Mouse (Mus musculus): Measurements from ENCODE around the gene Tmem242. TPM values are rescaled to one million over a fixed set of nuclear protein-coding genes. Genes with fewer than 3 reads are reported as not detected.
A peak's percentile ranks its signal among the peaks of the same experiment; 100 is the strongest.

The Tmem242 gene
- polyA plus RNA-seq, 1 experiment from 2014 or later = 144 TPM

GRCm38 (mm10) chr17:5400435-5401090, 39.5 kb downstream of the Tmem242 start:
- no peak for ATAC-seq (ENCODE audit: insufficient number of reproducible peaks, insufficient read depth, low FRiP score, low TSS enrichment, low read depth)
- no peak overlapping the region for H3K9ac ChIP-seq
- no peak overlapping the region for H3K4me3 ChIP-seq
- WGBS = 74% methylated on average over 14 of the region's 14 CpGs
- H3K4me1 ChIP-seq = peaks cover 28% of the 10 kb centered on the region
- no peak overlapping the region for H3K27ac ChIP-seq
- no peaks in the 10 kb centered on the region for H3K36me3 ChIP-seq
- no peak overlapping the region for H3K4me2 ChIP-seq
- peaks cover 20% of the 10 kb centered on the region for H3K27me3 ChIP-seq
- no peaks in the 10 kb centered on the region for H3K9me3 ChIP-seq

GRCm38 (mm10) chr17:5397148-5398007, 42.7 kb downstream of the Tmem242 start:
- H3K4me1 ChIP-seq = peaks cover 11% of the 10 kb centered on the region
- peak; percentile 45; the same call in 1 of the 2 replicates for ATAC-seq (ENCODE audit: insufficient number of reproducible peaks, insufficient read depth, low FRiP score, low TSS enrichment, low read depth)
- H3K36me3 ChIP-seq = no peaks in the 10 kb centered on the region
- 29% methylated on average over 33 of the region's 33 CpGs for WGBS
- H3K27ac ChIP-seq = no peak overlapping the region
- no peak overlapping the region for H3K9ac ChIP-seq
- H3K27me3 ChIP-seq = peaks cover 8% of the 10 kb centered on the region
- peak overlapping the region; percentile 39 for H3K4me2 ChIP-seq
- H3K9me3 ChIP-seq = peaks cover 6% of the 10 kb centered on the region; the same call in 1 of the 2 replicates
- no peak overlapping the region for H3K4me3 ChIP-seq

GRCm38 (mm10) chr17:5396213-5396612, 43.8 kb downstream of the Tmem242 start:
- Histone ChIP-seq H3K36me3 (no peaks in the 10 kb centered on the region), H3K9ac (no peak overlapping the region), H3K9me3 (peaks cover 6% of the 10 kb centered on the region; the same call in 1 of the 2 replicates), H3K4me1 (peaks cover 4% of the 10 kb centered on the region; the same call in 1 of the 2 replicates), H3K4me2 (no peak overlapping the region), H3K27ac (no peak overlapping the region), H3K4me3 (no peak overlapping the region), H3K27me3 (peaks cover 8% of the 10 kb centered on the region)
- 65% methylated on average over 5 of the region's 5 CpGs for WGBS
- no peak for ATAC-seq (ENCODE audit: insufficient number of reproducible peaks, insufficient read depth, low FRiP score, low TSS enrichment, low read depth)

GRCm38 (mm10) chr17:5395454-5396205, 44.4 kb downstream of the Tmem242 start:
- whole genome bisulfite sequencing = 74% methylated on average over 16 of the region's 16 CpGs
- no peaks in the 10 kb centered on the region for H3K36me3 ChIP-seq
- peaks cover 8% of the 10 kb centered on the region for H3K27me3 ChIP-seq
- no peak overlapping the region for H3K4me2 ChIP-seq
- H3K9me3 ChIP-seq = peaks cover 6% of the 10 kb centered on the region; the same call in 1 of the 2 replicates
- no peak overlapping the region for H3K9ac ChIP-seq
- ATAC-seq (ENCODE audit: insufficient number of reproducible peaks, insufficient read depth, low FRiP score, low TSS enrichment, low read depth) = no peak
- peaks cover 4% of the 10 kb centered on the region; the same call in 1 of the 2 replicates for H3K4me1 ChIP-seq
- no peak overlapping the region for H3K4me3 ChIP-seq
- no peak overlapping the region for H3K27ac ChIP-seq

DNA sequence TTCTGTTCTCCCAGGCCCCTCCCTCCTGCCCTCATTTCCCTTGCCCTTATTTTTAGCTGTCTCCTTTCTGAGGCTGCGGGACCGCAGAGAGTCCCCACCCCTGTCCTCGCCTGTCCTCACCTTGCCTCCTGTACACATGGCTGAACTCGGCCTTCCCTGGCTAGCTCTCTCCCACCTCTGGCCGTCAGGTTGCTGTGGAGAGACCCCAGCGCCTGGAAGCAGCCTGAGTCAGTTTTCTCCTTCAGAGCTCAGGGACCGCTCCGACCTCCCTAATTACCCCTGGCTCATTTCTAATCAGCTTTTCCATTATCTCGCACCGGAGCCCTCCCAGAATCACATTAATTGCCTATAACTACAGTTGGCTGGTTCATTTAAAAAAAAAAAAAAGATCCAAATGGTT, 49.4 kb downstream of the Tmem242 start:
- no peak overlapping the region for H3K9ac ChIP-seq
- no peak overlapping the region for H3K27ac ChIP-seq
- H3K36me3 ChIP-seq = no peaks in the 10 kb centered on the region
- no peaks in the 10 kb centered on the region for H3K27me3 ChIP-seq
- peaks cover 6% of the 10 kb centered on the region; the same call in 1 of the 2 replicates for H3K9me3 ChIP-seq
- ATAC-seq (ENCODE audit: insufficient number of reproducible peaks, insufficient read depth, low FRiP score, low TSS enrichment, low read depth) = no peak
- 62% methylated on average over 10 of the region's 10 CpGs for WGBS
- no peak overlapping the region for H3K4me2 ChIP-seq
- H3K4me1 ChIP-seq = no peaks in the 10 kb centered on the region
- no peak overlapping the region for H3K4me3 ChIP-seq

GRCm38 (mm10) chr17:5388351-5388750, 51.7 kb downstream of the Tmem242 start:
- H3K27ac ChIP-seq = no peak overlapping the region
- WGBS = 67% methylated on average over 3 of the region's 3 CpGs
- H3K9me3 ChIP-seq = peaks cover 5% of the 10 kb centered on the region; the same call in 1 of the 2 replicates
- ATAC-seq (ENCODE audit: insufficient number of reproducible peaks, insufficient read depth, low FRiP score, low TSS enrichment, low read depth) = no peak
- H3K4me1 ChIP-seq = no peaks in the 10 kb centered on the region
- no peaks in the 10 kb centered on the region for H3K36me3 ChIP-seq
- no peak overlapping the region for H3K4me2 ChIP-seq
- no peaks in the 10 kb centered on the region for H3K27me3 ChIP-seq
- H3K9ac ChIP-seq = no peak overlapping the region
- no peak overlapping the region for H3K4me3 ChIP-seq

GRCm38 (mm10) chr17:5386885-5387545, 53.0 kb downstream of the Tmem242 start:
- no peak overlapping the region for H3K9ac ChIP-seq
- no peaks in the 10 kb centered on the region for H3K9me3 ChIP-seq
- no peaks in the 10 kb centered on the region for H3K4me1 ChIP-seq
- H3K36me3 ChIP-seq = no peaks in the 10 kb centered on the region
- WGBS = 90% methylated on average over 12 of the region's 12 CpGs
- H3K27me3 ChIP-seq = no peaks in the 10 kb centered on the region
- no peak overlapping the region for H3K4me2 ChIP-seq
- H3K4me3 ChIP-seq = no peak overlapping the region
- no peak overlapping the region for H3K27ac ChIP-seq
- no peak for ATAC-seq (ENCODE audit: insufficient number of reproducible peaks, insufficient read depth, low FRiP score, low TSS enrichment, low read depth)

GRCm38 (mm10) chr17:5385694-5386093, 54.4 kb downstream of the Tmem242 start:
- no peaks in the 10 kb centered on the region for H3K4me1 ChIP-seq
- no peak overlapping the region for H3K27ac ChIP-seq
- H3K27me3 ChIP-seq = no peaks in the 10 kb centered on the region
- no peak overlapping the region for H3K9ac ChIP-seq
- no peak for ATAC-seq (ENCODE audit: insufficient number of reproducible peaks, insufficient read depth, low FRiP score, low TSS enrichment, low read depth)
- H3K36me3 ChIP-seq = no peaks in the 10 kb centered on the region
- H3K9me3 ChIP-seq = no peaks in the 10 kb centered on the region
- no peak overlapping the region for H3K4me2 ChIP-seq
- WGBS = 92% methylated on average over 1 of the region's 1 CpGs
- no peak overlapping the region for H3K4me3 ChIP-seq

DNA sequence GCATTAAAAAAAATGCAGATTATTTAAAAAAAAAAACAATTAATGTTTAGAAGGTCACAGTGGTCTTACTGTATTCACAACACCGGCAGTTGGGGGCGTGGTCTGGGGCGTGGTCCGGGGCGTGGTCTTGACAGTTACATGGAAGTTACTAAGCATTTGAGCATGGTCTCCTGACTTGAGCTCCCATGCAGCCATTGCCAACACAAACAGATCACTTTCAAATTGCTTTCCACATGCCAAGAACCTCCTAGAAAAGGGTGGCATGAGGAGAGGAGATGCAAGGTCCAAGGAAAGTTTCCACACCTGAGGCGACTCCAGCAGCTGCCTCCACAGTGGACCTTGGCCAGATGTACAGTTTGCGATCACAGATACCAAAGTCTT, 62.1 kb downstream of the Tmem242 start:
- Histone ChIP-seq H3K36me3 (no peaks in the 10 kb centered on the region), H3K9ac (no peak overlapping the region), H3K4me2 (peak overlapping the region; percentile 14; the same call in 1 of the 2 replicates), H3K27me3 (no peaks in the 10 kb centered on the region), H3K27ac (no peak overlapping the region), H3K4me1 (peaks cover 15% of the 10 kb centered on the region; the same call in 1 of the 2 replicates), H3K4me3 (no peak overlapping the region), H3K9me3 (no peaks in the 10 kb centered on the region)
- WGBS = 32% methylated on average over 7 of the region's 7 CpGs
- ATAC-seq (ENCODE audit: insufficient number of reproducible peaks, insufficient read depth, low FRiP score, low TSS enrichment, low read depth) = no peak

DNA sequence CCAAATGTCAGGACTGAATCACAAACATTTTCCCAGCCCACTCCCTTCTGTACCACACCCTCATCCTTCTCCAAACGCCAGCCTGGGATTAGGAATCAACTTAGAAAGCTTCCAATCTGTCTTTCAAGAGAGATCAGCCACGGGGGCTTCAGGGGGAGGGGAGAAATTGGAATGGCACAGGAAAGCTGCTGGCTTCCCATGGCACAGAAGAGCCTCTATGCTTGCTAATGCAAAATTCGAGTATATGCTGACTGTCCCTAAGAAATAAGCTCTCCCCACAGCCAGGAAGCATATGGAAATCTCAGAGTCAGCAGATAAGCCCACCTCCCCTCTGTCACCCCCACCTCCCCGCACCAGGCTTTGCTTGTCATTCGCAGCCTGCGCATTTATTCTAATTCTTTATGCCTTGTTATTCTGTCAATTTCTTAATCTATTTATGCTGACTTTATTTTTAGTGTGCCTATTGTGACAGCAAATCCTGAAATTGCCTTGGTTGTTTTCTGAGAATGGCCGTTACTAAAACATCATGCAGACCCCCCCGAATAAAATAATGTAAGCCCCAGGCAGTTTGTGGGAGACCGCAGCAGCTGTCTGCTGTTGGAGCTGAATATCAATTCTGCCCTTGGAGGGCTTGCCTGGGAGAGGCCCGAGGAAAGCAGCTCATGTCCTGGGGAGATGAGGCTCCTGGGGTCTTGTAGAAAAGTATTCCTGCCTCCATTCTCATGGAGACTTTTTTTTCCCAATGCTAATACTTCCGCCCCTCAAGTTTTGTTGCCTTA, 62.7 kb downstream of the Tmem242 start:
- ATAC-seq (ENCODE audit: insufficient number of reproducible peaks, insufficient read depth, low FRiP score, low TSS enrichment, low read depth) = no peak
- no peaks in the 10 kb centered on the region for H3K36me3 ChIP-seq
- H3K4me1 ChIP-seq = peaks cover 15% of the 10 kb centered on the region; the same call in 1 of the 2 replicates
- 24% methylated on average over 11 of the region's 11 CpGs for WGBS
- H3K4me2 ChIP-seq = peak overlapping the region; percentile 14
- H3K9ac ChIP-seq = no peak overlapping the region
- no peak overlapping the region for H3K27ac ChIP-seq
- no peaks in the 10 kb centered on the region for H3K27me3 ChIP-seq
- no peak overlapping the region for H3K4me3 ChIP-seq
- H3K9me3 ChIP-seq = no peaks in the 10 kb centered on the region

Data from embryonic facial prominence, embryonic 13.5 days (tissue).